Mouse (Mus musculus) layer of hippocampus, adult 9-11 months (tissue): ENCODE results near the gene Zfp592.

Experiments
- DNase-seq: peaks from one replicate; pipeline ENCODE4 v3.0.0; 2022

Zfp592 gene

GRCm38 (mm10) chr7:81059388-81059787 lies 65.9 kb downstream of the Zfp592 start:
- DNase-seq, result no peak

- DNase-seq, result no peak
These were observed 67.4 kb downstream of the Zfp592 start for GRCm38 (mm10) chr7:81060908-81061307.

DNA sequence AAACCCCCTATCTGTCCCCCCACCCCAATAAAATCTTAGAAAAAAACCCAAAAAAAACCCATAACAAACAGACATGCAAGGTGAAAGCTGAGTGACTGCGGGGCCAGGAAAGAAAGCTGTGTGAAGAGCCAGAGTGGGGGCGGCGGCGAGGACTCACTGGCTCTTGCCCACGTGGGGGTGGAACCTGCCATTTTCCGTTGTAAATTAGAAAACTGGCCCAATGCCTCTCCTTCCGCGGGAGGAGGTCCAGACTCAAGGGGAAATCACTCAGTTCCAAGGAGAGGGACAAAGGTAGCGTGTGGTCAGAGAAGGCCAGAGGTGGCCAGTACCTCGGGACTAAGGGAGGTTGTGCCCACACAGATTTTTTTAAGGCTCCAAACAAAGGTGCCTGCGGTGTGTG lies 68.5 kb downstream of the Zfp592 start:
- no peak for DNase-seq

- no peak for DNase-seq
These were observed 69.9 kb downstream of the Zfp592 start for GRCm38 (mm10) chr7:81063332-81063731.

DNA sequence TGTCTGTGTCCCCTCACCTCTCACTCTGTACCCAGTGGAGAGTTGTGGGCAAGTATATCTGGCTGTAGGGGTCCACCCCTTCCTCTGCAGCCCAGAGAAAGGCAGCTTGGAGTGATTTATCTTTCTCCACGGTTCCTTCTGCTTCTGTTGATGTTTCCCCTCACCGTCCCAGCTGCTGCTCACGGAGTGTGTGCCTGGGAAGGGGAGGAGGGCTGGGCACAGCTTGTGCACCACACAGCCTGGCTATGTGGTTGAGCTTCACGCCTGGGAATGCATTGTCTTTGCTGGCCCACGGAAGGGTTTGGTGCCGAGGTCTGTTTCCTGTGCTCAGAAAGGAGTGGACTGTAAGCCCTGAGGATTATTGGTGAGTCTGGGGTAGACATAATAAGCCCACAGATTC lies 73.2 kb downstream of the Zfp592 start:
- no peak for DNase-seq

GRCm38 (mm10) chr7:81072463-81072862 lies 79.0 kb downstream of the Zfp592 start:
- DNase-seq, result no peak

GRCm38 (mm10) chr7:81073273-81073672 lies 79.8 kb downstream of the Zfp592 start:
- DNase-seq, result no peak

DNA sequence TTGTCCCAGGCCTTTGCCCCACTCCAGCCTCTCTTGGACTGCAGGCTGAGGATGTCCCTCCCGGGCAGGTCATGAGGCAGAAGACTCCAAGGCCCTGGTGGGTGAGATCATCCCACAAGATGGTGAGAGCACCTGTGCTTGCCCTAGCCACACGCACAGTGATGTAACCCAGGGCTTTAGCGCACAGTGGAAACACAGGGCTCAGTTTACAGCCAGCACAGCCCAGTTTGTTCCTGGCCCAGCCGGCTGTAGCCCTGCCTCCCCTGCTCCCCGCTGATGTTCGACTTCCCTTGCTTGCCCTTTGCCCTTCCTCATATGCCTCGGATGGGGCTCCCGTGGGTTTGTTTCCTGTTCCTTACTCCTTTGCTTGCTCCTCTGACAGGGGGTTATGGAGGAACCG lies 81.1 kb downstream of the Zfp592 start:
- no peak for DNase-seq

DNA sequence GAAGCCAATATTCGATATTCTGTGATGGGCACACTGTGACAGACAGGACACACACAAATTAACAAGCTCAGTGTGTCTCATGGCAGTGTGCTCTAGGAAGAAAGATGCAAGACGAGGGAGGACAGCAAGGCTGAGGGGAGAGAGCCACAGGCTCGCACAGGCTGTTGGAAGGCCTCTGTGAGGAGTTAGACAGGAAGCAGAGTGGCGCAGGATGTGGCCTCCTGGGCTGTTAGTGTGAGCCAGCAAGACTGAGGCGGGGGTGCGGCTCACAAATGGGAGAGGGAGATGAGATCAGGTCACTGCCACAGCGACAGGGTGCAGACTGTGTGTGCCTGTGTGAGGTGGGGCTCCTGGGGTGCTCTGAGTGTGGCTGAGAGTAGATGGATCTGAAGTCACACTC lies 81.8 kb downstream of the Zfp592 start:
- DNase-seq, result no peak

- DNase-seq, result no peak
These were observed 82.3 kb downstream of the Zfp592 start for GRCm38 (mm10) chr7:81075732-81076131.

GRCm38 (mm10) chr7:81077009-81077408 lies 83.5 kb downstream of the Zfp592 start:
- no peak for DNase-seq

GRCm38 (mm10) chr7:81078740-81079139 lies 85.3 kb downstream of the Zfp592 start:
- no peak for DNase-seq

DNA sequence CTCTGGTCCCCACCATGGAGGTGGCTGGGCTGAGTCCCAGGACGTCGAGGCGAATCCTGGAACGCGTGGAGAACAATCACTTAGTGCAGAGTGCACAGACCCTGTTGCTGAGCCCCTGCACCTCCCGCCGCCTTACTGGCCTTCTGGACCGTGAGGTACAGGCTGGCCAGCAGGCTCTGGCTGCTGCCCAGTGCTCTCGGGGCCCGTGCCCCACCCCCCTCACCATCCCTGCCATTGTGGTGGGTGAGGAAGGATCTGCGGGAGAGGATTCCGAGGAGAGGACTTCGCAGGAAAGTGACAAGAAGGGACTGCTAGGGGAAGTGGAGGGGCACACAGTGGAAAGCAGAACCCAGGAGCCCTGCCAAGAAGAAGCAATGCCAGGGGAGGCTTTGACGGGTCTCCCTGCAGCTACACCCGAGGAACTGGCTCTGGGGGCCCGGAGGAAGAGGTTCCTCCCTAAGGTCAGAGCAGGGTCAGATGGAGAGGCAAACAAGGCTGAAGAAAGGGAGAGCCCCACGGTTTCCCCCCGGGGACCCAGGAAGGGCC lies 100.0 kb downstream of the Zfp592 start:
- no peak for DNase-seq

GRCm38 (mm10) chr7:81094104-81094757 lies 100.8 kb downstream of the Zfp592 start:
- no peak for DNase-seq
